Mouse (Mus musculus) testis, adult 2 months (tissue): Measurements from ENCODE around the gene Camta2.

Experiments
- CTCF ChIP-seq: fragments of 200-500 bp; IDR thresholded peaks from 2 replicates; pipeline ENCODE4 v1.5.1; 2012; ENCODE audit warnings: low read depth, mild to moderate bottlenecking, inconsistent platforms, low read length, moderate library complexity; ENCODE audit not compliant: control insufficient read depth, insufficient read depth, insufficient replicate concordance
- POLR2A ChIP-seq: fragments of 200-500 bp; IDR thresholded peaks from 2 replicates; pipeline ENCODE4 v1.6.1; 2012; ENCODE audit warnings: low read depth, mild to moderate bottlenecking, inconsistent platforms, low read length, moderate library complexity; ENCODE audit not compliant: control insufficient read depth

DNA sequence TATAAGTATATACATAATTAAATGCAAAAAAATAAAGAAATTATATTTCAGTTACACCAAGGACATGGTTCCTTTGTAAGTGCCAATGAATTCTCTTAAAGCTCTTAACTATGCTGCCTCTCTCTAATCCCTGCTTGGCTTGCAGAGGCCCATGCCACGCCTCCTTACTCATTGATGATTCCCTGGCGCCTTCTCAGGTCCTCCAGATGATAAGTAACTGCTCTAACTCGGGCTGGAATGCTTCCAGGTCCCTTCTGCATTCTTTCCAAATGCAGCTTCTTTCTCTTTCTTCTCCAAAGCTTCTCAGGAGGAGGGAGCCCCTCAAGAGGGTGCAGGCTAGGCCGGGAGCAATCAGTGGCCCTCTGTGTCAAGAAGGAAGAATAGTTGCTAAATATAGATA, 1.7 kb upstream of the Camta2 start:
- TF ChIP-seq POLR2A, result no peak
- TF ChIP-seq CTCF, result no peak
